Mouse (Mus musculus): ENCODE results near the gene Abat. TPM values are rescaled to one million over a fixed set of nuclear protein-coding genes. Genes with fewer than 3 reads are reported as not detected.

Gene Abat
- polyA plus RNA-seq, 1 experiment, result 0.06 TPM

DNA sequence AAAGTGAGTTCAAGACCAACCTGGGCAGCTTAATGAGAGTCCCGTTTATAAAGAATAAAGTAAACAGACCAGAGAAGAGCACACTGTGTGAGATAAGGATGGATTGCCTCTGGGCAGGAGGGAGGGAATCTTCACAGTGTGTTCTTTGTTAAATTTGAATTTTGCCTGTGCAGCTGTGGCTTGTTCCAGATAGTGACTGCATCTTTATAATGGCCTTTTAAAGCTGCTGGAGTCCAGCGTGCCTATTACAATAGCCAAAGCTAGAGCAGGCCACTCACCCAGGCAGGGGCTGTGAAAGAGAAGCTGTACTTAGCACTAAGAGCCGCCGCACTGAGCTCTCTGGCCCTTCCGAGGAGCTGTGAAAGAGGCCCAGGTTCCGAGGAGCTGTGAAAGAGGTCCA lies 132.3 kb downstream of the Abat start:
- Histone ChIP-seq H3K36me3 (ENCODE audit: control insufficient read depth) (peaks cover 100% of the 10 kb centered on the region), H3K4me3 (replicated peaks) (no peak overlapping the region), H3K4me1 (ENCODE audit: control insufficient read depth) (peaks cover 20% of the 10 kb centered on the region), H3K9me3 (ENCODE audit: control insufficient read depth, low read length) (no peaks in the 10 kb centered on the region), H3K27me3 (ENCODE audit: control insufficient read depth) (no peaks in the 10 kb centered on the region)
- TF ChIP-seq TAL1 (IDR thresholded peaks at IDR 0.05; ENCODE audit: low read length) (no peak), GATA1 (IDR thresholded peaks at IDR 0.05; ENCODE audit: low read length) (no peak)

GRCm38 (mm10) chr16:8650007-8650406 lies 136.8 kb downstream of the Abat start:
- peaks cover 10% of the 10 kb centered on the region for H3K4me1 ChIP-seq (ENCODE audit: control insufficient read depth)
- no peak for TF ChIP-seq TAL1 (IDR thresholded peaks at IDR 0.05; ENCODE audit: low read length)
- no peak for TF ChIP-seq GATA1 (IDR thresholded peaks at IDR 0.05; ENCODE audit: low read length)
- peaks cover 100% of the 10 kb centered on the region for H3K36me3 ChIP-seq (ENCODE audit: control insufficient read depth)
- H3K9me3 ChIP-seq (ENCODE audit: control insufficient read depth, low read length), result no peaks in the 10 kb centered on the region
- no peaks in the 10 kb centered on the region for H3K27me3 ChIP-seq (ENCODE audit: control insufficient read depth)
- H3K4me3 ChIP-seq (replicated peaks), result no peak overlapping the region

DNA sequence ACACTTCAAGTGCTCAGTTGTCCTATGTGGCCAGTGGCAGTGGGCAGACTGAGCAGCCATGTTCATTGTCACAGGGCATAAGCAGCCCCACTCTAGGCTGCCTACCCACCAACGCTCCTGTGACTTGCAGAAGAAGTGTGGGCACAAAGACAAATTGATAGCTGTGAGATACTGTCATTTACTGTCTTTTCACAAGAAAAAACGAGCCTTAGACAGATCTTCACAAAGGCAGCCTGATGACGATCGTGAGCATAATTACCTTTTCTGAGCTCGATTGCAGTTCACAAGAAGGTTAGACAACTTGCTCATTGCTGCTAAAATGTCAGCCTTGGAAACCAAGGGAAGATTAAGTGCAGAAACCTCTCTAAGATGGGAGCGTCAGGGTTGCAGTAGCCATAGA lies 141.9 kb downstream of the Abat start:
- H3K9me3 ChIP-seq (ENCODE audit: control insufficient read depth, low read length), result no peaks in the 10 kb centered on the region
- no peak overlapping the region for H3K4me3 ChIP-seq (replicated peaks)
- peaks cover 31% of the 10 kb centered on the region for H3K4me1 ChIP-seq (ENCODE audit: control insufficient read depth)
- TF ChIP-seq TAL1 (IDR thresholded peaks at IDR 0.05; ENCODE audit: low read length) (no peak), GATA1 (IDR thresholded peaks at IDR 0.05; ENCODE audit: low read length) (no peak)
- peaks cover 98% of the 10 kb centered on the region for H3K36me3 ChIP-seq (ENCODE audit: control insufficient read depth)
- H3K27me3 ChIP-seq (ENCODE audit: control insufficient read depth), result no peaks in the 10 kb centered on the region

DNA sequence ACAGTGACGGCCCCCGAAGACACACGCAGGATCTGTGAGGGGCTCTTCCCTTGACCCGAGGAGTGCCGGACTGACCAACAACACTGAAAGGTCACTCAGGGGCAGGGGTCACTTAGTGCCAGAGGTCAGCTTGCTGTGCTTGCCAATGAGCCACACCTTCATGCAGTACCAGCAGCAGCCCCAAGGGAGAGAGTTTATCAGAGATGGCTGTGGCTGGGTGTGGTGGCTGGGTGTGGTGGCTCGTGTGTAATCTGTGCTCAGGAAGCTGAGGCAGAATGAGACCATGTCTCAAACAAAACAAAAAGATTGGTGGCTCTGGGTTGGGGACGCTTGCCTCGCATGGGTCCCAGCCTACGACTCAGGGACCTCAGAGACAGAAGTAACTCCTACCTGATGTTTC lies 142.4 kb downstream of the Abat start:
- Histone ChIP-seq H3K4me3 (replicated peaks) (no peak overlapping the region), H3K27me3 (ENCODE audit: control insufficient read depth) (no peaks in the 10 kb centered on the region), H3K9me3 (ENCODE audit: control insufficient read depth, low read length) (no peaks in the 10 kb centered on the region), H3K4me1 (ENCODE audit: control insufficient read depth) (peaks cover 35% of the 10 kb centered on the region), H3K36me3 (ENCODE audit: control insufficient read depth) (peaks cover 98% of the 10 kb centered on the region)
- TF ChIP-seq TAL1 (IDR thresholded peaks at IDR 0.05; ENCODE audit: low read length), result no peak
- TF ChIP-seq GATA1 (IDR thresholded peaks at IDR 0.05; ENCODE audit: low read length), result no peak

DNA sequence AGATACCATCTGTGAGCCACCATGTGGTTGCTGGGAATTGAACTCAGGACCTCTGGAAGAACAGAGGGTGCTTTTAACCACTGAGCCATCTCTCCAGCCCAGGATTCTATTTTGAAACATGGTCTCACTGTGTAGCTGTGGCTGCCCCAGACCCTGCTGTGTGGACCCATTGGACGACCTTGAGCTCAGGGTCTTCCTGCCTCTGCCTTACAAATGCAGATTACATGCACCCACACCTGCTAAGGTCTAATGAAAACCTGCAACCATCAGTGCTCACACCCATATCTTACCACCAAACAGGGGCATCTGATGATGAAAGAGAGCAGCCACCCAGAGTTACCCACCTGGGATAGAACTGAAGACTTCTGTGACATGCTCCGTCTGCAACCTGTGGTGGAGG lies 143.0 kb downstream of the Abat start:
- Histone ChIP-seq H3K9me3 (ENCODE audit: control insufficient read depth, low read length) (no peaks in the 10 kb centered on the region), H3K36me3 (ENCODE audit: control insufficient read depth) (peaks cover 98% of the 10 kb centered on the region), H3K27me3 (ENCODE audit: control insufficient read depth) (no peaks in the 10 kb centered on the region), H3K4me1 (ENCODE audit: control insufficient read depth) (peaks cover 39% of the 10 kb centered on the region), H3K4me3 (replicated peaks) (no peak overlapping the region)
- TF ChIP-seq GATA1 (IDR thresholded peaks at IDR 0.05; ENCODE audit: low read length), result no peak
- TF ChIP-seq TAL1 (IDR thresholded peaks at IDR 0.05; ENCODE audit: low read length), result no peak

GRCm38 (mm10) chr16:8658349-8658748 lies 145.1 kb downstream of the Abat start:
- TF ChIP-seq GATA1 (IDR thresholded peaks at IDR 0.05; ENCODE audit: low read length) (no peak), TAL1 (IDR thresholded peaks at IDR 0.05; ENCODE audit: low read length) (no peak)
- peaks cover 49% of the 10 kb centered on the region for H3K4me1 ChIP-seq (ENCODE audit: control insufficient read depth)
- H3K27me3 ChIP-seq (ENCODE audit: control insufficient read depth), result no peaks in the 10 kb centered on the region
- no peak overlapping the region for H3K4me3 ChIP-seq (replicated peaks)
- no peaks in the 10 kb centered on the region for H3K9me3 ChIP-seq (ENCODE audit: control insufficient read depth, low read length)
- peaks cover 98% of the 10 kb centered on the region for H3K36me3 ChIP-seq (ENCODE audit: control insufficient read depth)

DNA sequence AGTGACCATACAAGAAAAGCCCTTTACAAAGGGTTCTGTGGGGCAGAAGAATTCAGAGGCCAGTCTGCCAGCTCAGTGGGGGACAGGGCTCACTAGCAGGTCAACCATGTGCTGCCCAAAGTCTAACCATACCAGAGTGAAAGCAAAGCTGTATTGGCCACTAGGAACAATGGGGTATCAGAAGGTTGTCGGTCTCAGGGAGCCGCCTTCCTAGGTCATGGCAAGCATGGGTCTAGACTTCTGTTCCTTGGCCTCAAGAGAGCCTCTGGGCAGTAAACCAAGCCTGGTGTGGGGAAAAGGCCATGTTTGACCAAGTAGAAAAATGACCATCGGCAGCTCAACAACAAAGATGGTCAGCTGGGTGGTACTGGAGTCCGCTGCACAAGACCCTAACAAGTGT lies 145.5 kb downstream of the Abat start:
- peaks cover 98% of the 10 kb centered on the region for H3K36me3 ChIP-seq (ENCODE audit: control insufficient read depth)
- no peaks in the 10 kb centered on the region for H3K9me3 ChIP-seq (ENCODE audit: control insufficient read depth, low read length)
- no peak for TF ChIP-seq GATA1 (IDR thresholded peaks at IDR 0.05; ENCODE audit: low read length)
- no peak for TF ChIP-seq TAL1 (IDR thresholded peaks at IDR 0.05; ENCODE audit: low read length)
- no peaks in the 10 kb centered on the region for H3K27me3 ChIP-seq (ENCODE audit: control insufficient read depth)
- H3K4me3 ChIP-seq (replicated peaks), result no peak overlapping the region
- peaks cover 49% of the 10 kb centered on the region for H3K4me1 ChIP-seq (ENCODE audit: control insufficient read depth)

- Histone ChIP-seq H3K4me1 (ENCODE audit: control insufficient read depth) (peaks cover 62% of the 10 kb centered on the region), H3K36me3 (ENCODE audit: control insufficient read depth) (peaks cover 100% of the 10 kb centered on the region)
Observed at GRCm38 (mm10) chr16:8663022-8663421, 149.8 kb downstream of the Abat start.

GRCm38 (mm10) chr16:8663606-8664539 lies 150.6 kb downstream of the Abat start:
- Histone ChIP-seq H3K36me3 (ENCODE audit: control insufficient read depth) (peaks cover 100% of the 10 kb centered on the region), H3K4me3 (replicated peaks) (no peak overlapping the region), H3K4me1 (ENCODE audit: control insufficient read depth) (peaks cover 70% of the 10 kb centered on the region), H3K27me3 (ENCODE audit: control insufficient read depth) (no peaks in the 10 kb centered on the region), H3K9me3 (ENCODE audit: control insufficient read depth, low read length) (no peaks in the 10 kb centered on the region)
- no peak for TF ChIP-seq TAL1 (IDR thresholded peaks at IDR 0.05; ENCODE audit: low read length)
- no peak for TF ChIP-seq GATA1 (IDR thresholded peaks at IDR 0.05; ENCODE audit: low read length)

More at GRCm38 (mm10) chr16:8663022-8663421, 149.8 kb downstream of the Abat start:
- Histone ChIP-seq H3K4me3 (replicated peaks) (no peak overlapping the region), H3K9me3 (ENCODE audit: control insufficient read depth, low read length) (no peaks in the 10 kb centered on the region), H3K27me3 (ENCODE audit: control insufficient read depth) (no peaks in the 10 kb centered on the region)
- TF ChIP-seq GATA1 (IDR thresholded peaks at IDR 0.05; ENCODE audit: low read length) (no peak), TAL1 (IDR thresholded peaks at IDR 0.05; ENCODE audit: low read length) (no peak)

Data from erythroblast, embryonic 14.5 days (primary cell).